Comparison of ENCODE assay signal across 7 mouse cellular contexts in genomic region chr19:46456018-46456735, GRCm38 (mm10). TPM values are rescaled to one million over a fixed set of nuclear protein-coding genes. Genes with fewer than 3 reads are reported as not detected.
DNase-seq lines count a peak whose midpoint lies in the region; ATAC-seq and TF ChIP-seq lines count a peak whose summit lies in the region.

No protein-coding gene starts in this region.

- peak overlapping the region; percentile 45 for H3K27ac ChIP-seq in bone marrow, adult 2 months (ENCODE audit: control insufficient read depth, insufficient read depth, low read depth, low read length, poor library complexity)

- no peak overlapping the region for H3K4me3 ChIP-seq in bone marrow, adult 2 months (replicated peaks; ENCODE audit: control insufficient read depth, low read depth, low read length)
- H3K4me3 ChIP-seq in lung, adult 2 months (replicated peaks; ENCODE audit: extremely low read depth, low read depth, low read length) = no peak overlapping the region

- DNase-seq in NIH3T3 (ENCODE audit: low read depth) = peak; percentile 60
- peak; percentile 77 for DNase-seq in kidney, adult 18-20 months
- no peak for DNase-seq in lung, adult 2 months
- no peak for DNase-seq in spleen, postnatal 10 days (ENCODE audit: low spot score in 2 of 2)
- DNase-seq in right cerebral cortex, adult 2 months (ENCODE audit: low spot score in 2 of 2) = no peak

- no peak for ATAC-seq in activated CD4-positive, CD25-positive, alpha-beta regulatory T cell, adult 4 months

- no peak for TF ChIP-seq POLR2A in bone marrow, adult 2 months (IDR thresholded peaks at IDR 0.05; ENCODE audit: borderline replicate concordance, control insufficient read depth, low read depth, low read length)
- TF ChIP-seq POLR2A in lung, adult 2 months (IDR thresholded peaks at IDR 0.05; ENCODE audit: borderline replicate concordance, extremely low read depth, low read depth, low read length) = 0 out of 2 replicates have a peak, but pooled peaks have one; percentile 17

- WGBS in bone marrow, adult 2 months = 50% methylated on average over 5 of the region's 5 CpGs
- WGBS in lung, adult 2 months = 40% methylated on average over 5 of the region's 5 CpGs

- no peak for TF ChIP-seq CTCF in bone marrow, adult 2 months (IDR thresholded peaks at IDR 0.05; ENCODE audit: control insufficient read depth, insufficient read depth, low read length)
- TF ChIP-seq CTCF in lung, adult 2 months (IDR thresholded peaks at IDR 0.05; ENCODE audit: insufficient read depth, low read length) = no peak

- H3K4me1 ChIP-seq in bone marrow, adult 2 months (ENCODE audit: control insufficient read depth, insufficient read depth, low read length) = peaks cover 12% of the 10 kb centered on the region
- peaks cover 52% of the 10 kb centered on the region for H3K4me1 ChIP-seq in lung, adult 2 months (ENCODE audit: control insufficient read depth, insufficient read depth, low read length)

RNA-seq across cellular contexts. Expression of gene Trim8, which starts 45.3 kb away (rescaled TPM):
- polyA plus RNA-seq in bone marrow, adult 2 months (2011; ENCODE audit: insufficient read depth, insufficient read length, low replicate concordance, missing spikeins) = 13.9 and 25.9 TPM in 2 replicates
- 87.2 and 115 TPM in 2 replicates for polyA plus RNA-seq in lung, adult 2 months (2012; rRNA removed)
- polyA plus RNA-seq in activated CD4-positive, CD25-positive, alpha-beta regulatory T cell, adult 4 months (2017; shearing (Covaris generic)) = 10 to 100 TPM; 15.8 to 21.3 TPM

RNA-seq across cellular contexts. Expression of gene Sufu, which starts 59.5 kb away (rescaled TPM):
- 5.3 and 6.3 TPM in 2 replicates for polyA plus RNA-seq in bone marrow, adult 2 months (2011; ENCODE audit: insufficient read depth, insufficient read length, low replicate concordance, missing spikeins)
- 17.5 and 18.0 TPM in 2 replicates for polyA plus RNA-seq in lung, adult 2 months (2012; rRNA removed)
- 10 to 100 TPM in 1 of 2 experiments, 1 to 10 TPM in 1; 9.4 to 12.2 TPM for polyA plus RNA-seq in activated CD4-positive, CD25-positive, alpha-beta regulatory T cell, adult 4 months (2017; shearing (Covaris generic))

Comparison
In these comparisons a context has a peak if more than half of its experiments do, and no peak if none do; other contexts are left out.
1. DNase-seq: peak in NIH3T3 (single experiment) and kidney, adult 18-20 months (single experiment); none in lung, adult 2 months (single experiment), spleen, postnatal 10 days (0 of 2) and right cerebral cortex, adult 2 months (0 of 2).